Mouse (Mus musculus) liver, embryonic 12.5 days (tissue): ENCODE measurements around the gene Tnfrsf18. TPM values are rescaled to one million over a fixed set of nuclear protein-coding genes. Genes with fewer than 3 reads are reported as not detected.

Source experiments
- ATAC-seq: fragments of 200-750 bp; cut with Nextera tagmentation; 2 replicates; pipeline ENCODE4 v1.8.0; 2017; ENCODE audit warnings: moderate number of reproducible peaks, mild to moderate bottlenecking, moderate library complexity
- H3K27ac ChIP-seq: fragments of 300-500 bp; sonication (generic); 2 replicates; pipeline ENCODE4 v1.5.1; 2016; ENCODE audit warnings: mild to moderate bottlenecking
- H3K27me3 ChIP-seq: fragments of 300-500 bp; sonication (generic); replicated peaks from 2 replicates; pipeline ENCODE4 v1.6.1; 2016; ENCODE audit warnings: mild to moderate bottlenecking, moderate library complexity
- H3K36me3 ChIP-seq: fragments of 300-500 bp; sonication (generic); 2 replicates; pipeline ENCODE4 v1.6.1; 2016; ENCODE audit warnings: mild to moderate bottlenecking, moderate library complexity
- H3K4me1 ChIP-seq: fragments of 300-500 bp; sonication (generic); 2 replicates; pipeline ENCODE4 v1.6.1; 2016
- H3K4me2 ChIP-seq: fragments of 300-500 bp; sonication (generic); 2 replicates; pipeline ENCODE4 v1.6.1; 2016; ENCODE audit warnings: mild to moderate bottlenecking, moderate library complexity
- H3K4me3 ChIP-seq: fragments of 300-500 bp; sonication (generic); 2 replicates; pipeline ENCODE4 v1.5.1; 2016; ENCODE audit warnings: mild to moderate bottlenecking, moderate library complexity
- H3K9ac ChIP-seq: fragments of 300-500 bp; sonication (generic); 2 replicates; pipeline ENCODE4 v1.6.1; 2016; ENCODE audit warnings: mild to moderate bottlenecking, moderate library complexity
- H3K9me3 ChIP-seq: fragments of 300-500 bp; sonication (generic); replicated peaks from 2 replicates; pipeline ENCODE4 v1.6.1; 2016; ENCODE audit warnings: mild to moderate bottlenecking, moderate library complexity
- WGBS: fragments of 180-500 bp; shearing (Covaris S2); methylation state at CpG from one replicate; pipeline ENCODE4 v1.1.7; 2016; ENCODE audit not compliant: insufficient replicate concordance; 5-methylcytosine and 5-hydroxymethylcytosine counted together
- polyA plus RNA-seq: library from polyadenylated mRNA; unstranded; fragments of >200 nt; fragmentation: Nextera tagmentation; extraction: Ambion mirVana; gene quantifications from 2 replicates; pipeline ENCODE4 v1.2.1, GENCODE M21; 2016

The Tnfrsf18 gene
- polyA plus RNA-seq, 1 experiment from 2014 or later, result 0.77 TPM

GRCm38 (mm10) chr4:156034301-156034700 is 8.3 kb downstream of the Tnfrsf18 start:
- no peak for ATAC-seq
- Histone ChIP-seq H3K27ac (no peak overlapping the region), H3K4me3 (no peak overlapping the region), H3K4me1 (peaks cover 33% of the 10 kb centered on the region), H3K27me3 (peaks cover 33% of the 10 kb centered on the region), H3K9ac (no peak overlapping the region), H3K9me3 (no peaks in the 10 kb centered on the region), H3K36me3 (0 out of 2 replicates have a peak, but pooled peaks cover 2% of the 10 kb centered on the region), H3K4me2 (no peak overlapping the region)
- WGBS, result 72% methylated on average over 4 of the region's 4 CpGs

- peak overlapping the region; percentile 46 for H3K4me2 ChIP-seq
- no peak for ATAC-seq
- H3K4me1 ChIP-seq, result peaks cover 33% of the 10 kb centered on the region
- no peaks in the 10 kb centered on the region for H3K36me3 ChIP-seq
- H3K4me3 ChIP-seq, result peak overlapping the region; percentile 15
- no peaks in the 10 kb centered on the region for H3K9me3 ChIP-seq
- no peak overlapping the region for H3K9ac ChIP-seq
- peaks cover 33% of the 10 kb centered on the region for H3K27me3 ChIP-seq
- 8% methylated on average over 25 of the region's 25 CpGs for WGBS
- H3K27ac ChIP-seq, result no peak overlapping the region
These were observed 8.9 kb downstream of the Tnfrsf18 start for GRCm38 (mm10) chr4:156034901-156035300.

GRCm38 (mm10) chr4:156044754-156045153 is 18.8 kb downstream of the Tnfrsf18 start:
- H3K27me3 ChIP-seq, result peaks cover 11% of the 10 kb centered on the region; the same call in 1 of the 2 replicates
- no peak overlapping the region for H3K4me3 ChIP-seq
- no peak overlapping the region for H3K9ac ChIP-seq
- no peak for ATAC-seq
- no peaks in the 10 kb centered on the region for H3K9me3 ChIP-seq
- H3K36me3 ChIP-seq, result no peaks in the 10 kb centered on the region
- H3K4me1 ChIP-seq, result no peaks in the 10 kb centered on the region
- H3K27ac ChIP-seq, result no peak overlapping the region
- WGBS, result 48% methylated on average over 5 of the region's 5 CpGs
- no peak overlapping the region for H3K4me2 ChIP-seq

GRCm38 (mm10) chr4:156049779-156050178 is 23.8 kb downstream of the Tnfrsf18 start:
- Histone ChIP-seq H3K4me2 (no peak overlapping the region), H3K36me3 (no peaks in the 10 kb centered on the region), H3K4me1 (no peaks in the 10 kb centered on the region), H3K9me3 (no peaks in the 10 kb centered on the region), H3K27me3 (0 out of 2 replicates have a peak, but pooled peaks cover under 1% of the 10 kb centered on the region), H3K9ac (no peak overlapping the region), H3K27ac (no peak overlapping the region), H3K4me3 (no peak overlapping the region)
- WGBS, result 42% methylated on average over 3 of the region's 3 CpGs
- ATAC-seq, result no peak

GRCm38 (mm10) chr4:156050391-156050980 is 24.5 kb downstream of the Tnfrsf18 start:
- WGBS, result 57% methylated on average over 6 of the region's 6 CpGs
- Histone ChIP-seq H3K27ac (no peak overlapping the region), H3K27me3 (no peaks in the 10 kb centered on the region), H3K4me2 (no peak overlapping the region), H3K9me3 (no peaks in the 10 kb centered on the region), H3K9ac (no peak overlapping the region), H3K36me3 (no peaks in the 10 kb centered on the region), H3K4me3 (no peak overlapping the region), H3K4me1 (no peaks in the 10 kb centered on the region)
- no peak for ATAC-seq

- no peaks in the 10 kb centered on the region for H3K36me3 ChIP-seq
- no peak overlapping the region for H3K4me2 ChIP-seq
- no peak overlapping the region for H3K9ac ChIP-seq
- H3K27ac ChIP-seq, result no peak overlapping the region
- 63% methylated on average over 4 of the region's 4 CpGs for WGBS
- H3K4me3 ChIP-seq, result no peak overlapping the region
- ATAC-seq, result no peak
- peaks cover 5% of the 10 kb centered on the region; the same call in 1 of the 2 replicates for H3K27me3 ChIP-seq
- H3K9me3 ChIP-seq, result no peaks in the 10 kb centered on the region
- no peaks in the 10 kb centered on the region for H3K4me1 ChIP-seq
These were observed 27.1 kb downstream of the Tnfrsf18 start for GRCm38 (mm10) chr4:156053113-156053512.

- Histone ChIP-seq H3K4me2 (no peak overlapping the region), H3K9me3 (no peaks in the 10 kb centered on the region), H3K27me3 (peaks cover 9% of the 10 kb centered on the region; the same call in 1 of the 2 replicates), H3K27ac (no peak overlapping the region), H3K36me3 (no peaks in the 10 kb centered on the region), H3K4me3 (no peak overlapping the region), H3K4me1 (no peaks in the 10 kb centered on the region), H3K9ac (no peak overlapping the region)
- 67% methylated on average over 4 of the region's 4 CpGs for WGBS
- ATAC-seq, result no peak
These were observed 28.2 kb downstream of the Tnfrsf18 start for GRCm38 (mm10) chr4:156054130-156054529.

GRCm38 (mm10) chr4:156054606-156055005 is 28.6 kb downstream of the Tnfrsf18 start:
- no peaks in the 10 kb centered on the region for H3K9me3 ChIP-seq
- H3K36me3 ChIP-seq, result no peaks in the 10 kb centered on the region
- no peak overlapping the region for H3K27ac ChIP-seq
- no peaks in the 10 kb centered on the region for H3K4me1 ChIP-seq
- H3K27me3 ChIP-seq, result peaks cover 11% of the 10 kb centered on the region; the same call in 1 of the 2 replicates
- H3K4me3 ChIP-seq, result no peak overlapping the region
- H3K4me2 ChIP-seq, result no peak overlapping the region
- 86% methylated on average over 6 of the region's 6 CpGs for WGBS
- H3K9ac ChIP-seq, result no peak overlapping the region
- ATAC-seq, result no peak

- Histone ChIP-seq H3K9ac (no peak overlapping the region), H3K9me3 (no peaks in the 10 kb centered on the region), H3K27ac (no peak overlapping the region), H3K36me3 (no peaks in the 10 kb centered on the region), H3K4me1 (no peaks in the 10 kb centered on the region), H3K27me3 (peaks cover 11% of the 10 kb centered on the region; the same call in 1 of the 2 replicates), H3K4me2 (no peak overlapping the region), H3K4me3 (no peak overlapping the region)
- 67% methylated on average over 5 of the region's 5 CpGs for whole genome bisulfite sequencing
- no peak for ATAC-seq
These were observed 29.2 kb downstream of the Tnfrsf18 start for GRCm38 (mm10) chr4:156055173-156055572.

GRCm38 (mm10) chr4:156057702-156058101 is 31.7 kb downstream of the Tnfrsf18 start:
- Histone ChIP-seq H3K4me3 (no peak overlapping the region), H3K9me3 (no peaks in the 10 kb centered on the region), H3K27ac (no peak overlapping the region), H3K9ac (no peak overlapping the region), H3K36me3 (no peaks in the 10 kb centered on the region), H3K4me2 (no peak overlapping the region), H3K4me1 (no peaks in the 10 kb centered on the region), H3K27me3 (peaks cover 11% of the 10 kb centered on the region; the same call in 1 of the 2 replicates)
- ATAC-seq, result no peak
- WGBS, result 58% methylated on average over 10 of the region's 10 CpGs

- H3K27ac ChIP-seq, result no peak overlapping the region
- H3K4me1 ChIP-seq, result no peaks in the 10 kb centered on the region
- ATAC-seq, result no peak
- H3K4me2 ChIP-seq, result no peak overlapping the region
- no peaks in the 10 kb centered on the region for H3K36me3 ChIP-seq
- H3K27me3 ChIP-seq, result peaks cover 11% of the 10 kb centered on the region; the same call in 1 of the 2 replicates
- no peak overlapping the region for H3K4me3 ChIP-seq
- H3K9ac ChIP-seq, result no peak overlapping the region
- WGBS, result 56% methylated on average over 9 of the region's 9 CpGs
- no peaks in the 10 kb centered on the region for H3K9me3 ChIP-seq
These were observed 32.9 kb downstream of the Tnfrsf18 start for GRCm38 (mm10) chr4:156058826-156059225.

- WGBS, result 42% methylated on average over 5 of the region's 5 CpGs
- no peaks in the 10 kb centered on the region for H3K9me3 ChIP-seq
- no peak within 1 kb of the TSS for H3K27ac ChIP-seq
- H3K36me3 ChIP-seq, result no peaks in the 10 kb centered on the region
- H3K4me2 ChIP-seq, result no peak within 1 kb of the TSS
- peaks cover 11% of the 10 kb centered on the region; the same call in 1 of the 2 replicates for H3K27me3 ChIP-seq
- no peaks in the 10 kb centered on the region for H3K4me1 ChIP-seq
- 0 out of 2 replicates have a peak, but pooled peaks have one; percentile 31 for ATAC-seq
- H3K4me3 ChIP-seq, result no peak within 1 kb of the TSS
- no peak within 1 kb of the TSS for H3K9ac ChIP-seq
These were observed 33.3 kb downstream of the Tnfrsf18 start, which contains the start of gene Ttll10 for GRCm38 (mm10) chr4:156059261-156059660. Gene Ttll10 (minus strand): TSS chr4:156059414.
